In genomic region chr6:82898745-82899144, GRCm38 (mm10) we compare ENCODE assay signal across 33 mouse cellular contexts. TPM values are rescaled to one million over a fixed set of nuclear protein-coding genes. Genes with fewer than 3 reads are reported as not detected.
DNase-seq lines count a peak whose midpoint lies in the region; ATAC-seq and TF ChIP-seq lines count a peak whose summit lies in the region.
"Had no signal": no experiment of that assay in that cellular context is flagged by ENCODE, and none has a peak within 500 bp of the region (broad histone marks: within the 10 kb centered on the region; RNA-seq: fewer than 3 reads in every experiment).

No protein-coding gene starts in this region.

- no peaks in the 10 kb centered on the region for H3K9me3 ChIP-seq in heart, embryonic 11.5 days (replicated peaks; ENCODE audit: control insufficient read depth, low read length)
- no peaks in the 10 kb centered on the region for H3K9me3 ChIP-seq in kidney, embryonic 15.5 days (replicated peaks)
- H3K9me3 ChIP-seq in lung, embryonic 16.5 days (ENCODE audit: control insufficient read depth, low read length) = no peaks in the 10 kb centered on the region
- H3K9me3 ChIP-seq: embryonic facial prominence, embryonic 13.5 days; forebrain, embryonic 12.5 days; neural tube, embryonic 12.5 days had no signal

- intact Hi-C loops in heart, adult 2 months (cut with DNase I) = no loop called here

- no peaks in the 10 kb centered on the region for H3K36me3 ChIP-seq in heart, embryonic 11.5 days (ENCODE audit: control insufficient read depth, insufficient read depth, low read length)
- no peaks in the 10 kb centered on the region for H3K36me3 ChIP-seq in heart, adult 2 months (ENCODE audit: control insufficient read depth, insufficient read depth, low read length)
- H3K36me3 ChIP-seq in kidney, embryonic 15.5 days = no peaks in the 10 kb centered on the region
- no peaks in the 10 kb centered on the region for H3K36me3 ChIP-seq in lung, embryonic 16.5 days (ENCODE audit: control insufficient read depth, insufficient read depth, low read length)
- H3K36me3 ChIP-seq: embryonic facial prominence, embryonic 13.5 days; forebrain, embryonic 12.5 days; neural tube, embryonic 12.5 days had no signal

- peaks cover 15% of the 10 kb centered on the region for H3K4me1 ChIP-seq in heart, embryonic 11.5 days (ENCODE audit: control insufficient read depth, insufficient read depth, low read length)
- peaks cover 3% of the 10 kb centered on the region; the same call in 1 of the 2 replicates for H3K4me1 ChIP-seq in heart, adult 2 months (ENCODE audit: control insufficient read depth, insufficient read depth, low read length)
- H3K4me1 ChIP-seq in kidney, embryonic 15.5 days = peaks cover 18% of the 10 kb centered on the region
- H3K4me1 ChIP-seq in lung, embryonic 16.5 days (replicated peaks; ENCODE audit: control insufficient read depth, insufficient read depth, low read length) = peaks cover 4% of the 10 kb centered on the region; the same call in 1 of the 2 replicates
- H3K4me1 ChIP-seq: embryonic facial prominence, embryonic 13.5 days; forebrain, embryonic 12.5 days; neural tube, embryonic 12.5 days had no signal

- DNase-seq in heart, adult 2 months = no peak
- DNase-seq in kidney, adult 9 months = no peak
- DNase-seq in lung, postnatal 4 days = no peak
- DNase-seq in adrenal gland, adult (ENCODE audit: inconsistent age in 2 of 2, low spot score in 1 of 2) = no peak
- no peak for DNase-seq in layer of hippocampus, postnatal 14 days (ENCODE audit: low spot score in 2 of 2)
- DNase-seq: adrenal gland, adult 2 months; cerebellum, adult 18-20 months; cerebellum, postnatal 14 days; gastrocnemius, postnatal 25 days; heart, postnatal 14 days; kidney, postnatal 36 days; lung, adult 18-20 months; lung, postnatal 36 days; midbrain, embryonic 14.5 days; right cerebral cortex, postnatal 25 days; spleen, adult 18-20 months; thymus, adult 18-20 months; thymus, postnatal 36 days had no signal

- no peaks in the 10 kb centered on the region for H3K27me3 ChIP-seq in heart, embryonic 11.5 days (ENCODE audit: control insufficient read depth, insufficient read depth, low read length)
- no peaks in the 10 kb centered on the region for H3K27me3 ChIP-seq in heart, adult 2 months (ENCODE audit: control insufficient read depth, insufficient read depth, low read length)
- H3K27me3 ChIP-seq in kidney, embryonic 15.5 days = no peaks in the 10 kb centered on the region
- H3K27me3 ChIP-seq in lung, embryonic 16.5 days (ENCODE audit: control insufficient read depth, insufficient read depth, low read depth, low read length) = no peaks in the 10 kb centered on the region
- H3K27me3 ChIP-seq: embryonic facial prominence, embryonic 13.5 days; neural tube, embryonic 12.5 days had no signal

- no peak overlapping the region for H3K9ac ChIP-seq in heart, embryonic 11.5 days (ENCODE audit: low read depth, low read length)
- no peak overlapping the region for H3K9ac ChIP-seq in heart, adult 2 months (ENCODE audit: low read depth, low read length)
- no peak overlapping the region for H3K9ac ChIP-seq in kidney, embryonic 15.5 days
- H3K9ac ChIP-seq in lung, embryonic 16.5 days (ENCODE audit: low read length) = no peak overlapping the region
- H3K9ac ChIP-seq: embryonic facial prominence, embryonic 13.5 days; forebrain, embryonic 12.5 days; hindbrain, embryonic 14.5 days; neural tube, embryonic 12.5 days had no signal

- WGBS in heart, embryonic 11.5 days (ENCODE audit: insufficient replicate concordance) = 30% methylated on average over 4 of the region's 4 CpGs
- WGBS in heart, adult 2 months = 40% methylated on average over 4 of the region's 4 CpGs
- WGBS in kidney, embryonic 15.5 days = 16% methylated on average over 4 of the region's 4 CpGs
- 6% methylated on average over 4 of the region's 4 CpGs for WGBS in lung, embryonic 16.5 days

- ATAC-seq in heart, embryonic 11.5 days (replicated peaks; ENCODE audit: insufficient number of reproducible peaks, low FRiP score, low TSS enrichment) = 0 out of 2 replicates have a peak, but pooled peaks have one; percentile 51
- peak; percentile 72 for ATAC-seq in kidney, embryonic 15.5 days (replicated peaks; ENCODE audit: low FRiP score)
- peak; percentile 52; the same call in 1 of the 2 replicates for ATAC-seq in lung, embryonic 16.5 days (ENCODE audit: low read depth)
- ATAC-seq: CD4-positive, CD25-positive, alpha-beta regulatory T cell, adult 4 months; inflammation-experienced regulatory T-cells, adult 6 months had no signal

- no peak for TF ChIP-seq EP300 in heart, adult 2 months (IDR thresholded peaks at IDR 0.05; ENCODE audit: insufficient read depth, low read depth, low read length)

- no peak for TF ChIP-seq POLR2A in heart, adult 2 months (IDR thresholded peaks at IDR 0.05; ENCODE audit: insufficient read depth, low read depth, low read length)

- H3K27ac ChIP-seq in heart, embryonic 11.5 days (ENCODE audit: low read depth, low read length) = no peak overlapping the region
- H3K27ac ChIP-seq in heart, adult 2 months = no peak overlapping the region
- no peak overlapping the region for H3K27ac ChIP-seq in kidney, embryonic 15.5 days
- no peak overlapping the region for H3K27ac ChIP-seq in lung, embryonic 16.5 days (ENCODE audit: low read length)
- H3K27ac ChIP-seq: embryonic facial prominence, embryonic 13.5 days; forebrain, embryonic 12.5 days; hindbrain, embryonic 14.5 days; neural tube, embryonic 12.5 days had no signal

- no peak overlapping the region for H3K4me2 ChIP-seq in heart, embryonic 11.5 days
- H3K4me2 ChIP-seq in kidney, embryonic 15.5 days = no peak overlapping the region
- H3K4me2 ChIP-seq in lung, embryonic 16.5 days (ENCODE audit: low read depth, low read length) = no peak overlapping the region
- H3K4me2 ChIP-seq: embryonic facial prominence, embryonic 13.5 days; forebrain, embryonic 12.5 days; hindbrain, embryonic 14.5 days; neural tube, embryonic 12.5 days had no signal

- no peak overlapping the region for H3K4me3 ChIP-seq in heart, embryonic 11.5 days (ENCODE audit: low read depth, low read length)
- no peak overlapping the region for H3K4me3 ChIP-seq in heart, adult 2 months
- no peak overlapping the region for H3K4me3 ChIP-seq in kidney, embryonic 15.5 days (replicated peaks)
- H3K4me3 ChIP-seq in lung, embryonic 16.5 days (ENCODE audit: low read length) = no peak overlapping the region
- H3K4me3 ChIP-seq: embryonic facial prominence, embryonic 13.5 days; erythroblast, embryonic 14.5 days; forebrain, embryonic 12.5 days; neural tube, embryonic 12.5 days had no signal

- no peak for TF ChIP-seq CTCF in heart, adult 2 months (IDR thresholded peaks at IDR 0.05)

- H3K79me2 ChIP-seq in heart, adult 2 months (replicated peaks; ENCODE audit: control insufficient read depth, insufficient read depth, low read length) = no peaks in the 10 kb centered on the region

RNA-seq across cellular contexts. Expression of gene Sema4f, which starts 40.8 kb away (rescaled TPM):
- 0.04 and 0.15 TPM in 2 replicates for polyA plus RNA-seq in heart, embryonic 11.5 days (2014; fragmentation: Nextera tagmentation; extraction: Ambion mirVana)
- under 1 TPM; 0.13 to 0.18 TPM for total RNA-seq in heart, adult 2 months (2021)
- polyA plus RNA-seq in heart, adult 2 months (2012; rRNA removed) = 0.37 and 0.53 TPM in 2 replicates
- polyA plus RNA-seq in kidney, embryonic 15.5 days (2015; fragmentation: Nextera tagmentation; extraction: Ambion mirVana) = 1.3 and 2.1 TPM in 2 replicates
- 14.2 and 14.5 TPM in 2 replicates for polyA plus RNA-seq in lung, embryonic 16.5 days (2015; fragmentation: Nextera tagmentation; extraction: Ambion mirVana)
- total RNA-seq in layer of hippocampus, postnatal 14 days (2021) = 10 to 100 TPM; 43.4 to 44.2 TPM
- total RNA-seq: liver, adult 2 months; megakaryocyte-erythroid progenitor cell, adult 5-6 weeks had no signal
- polyA plus RNA-seq: erythroblast, embryonic 14.5 days; liver, adult 2 months had no signal

RNA-seq across cellular contexts. Expression of gene M1ap, which starts 48.0 kb away (rescaled TPM):
- polyA plus RNA-seq in heart, embryonic 11.5 days (2014; fragmentation: Nextera tagmentation; extraction: Ambion mirVana) = 0.70 and 1.1 TPM in 2 replicates
- under 1 TPM in 1 of 2 experiments, not detected in 1; 0.34 TPM for total RNA-seq in heart, adult 2 months (2021)
- 0.31 TPM in 1 of 2 replicates, not detected in the other for polyA plus RNA-seq in heart, adult 2 months (2012; rRNA removed)
- polyA plus RNA-seq in kidney, embryonic 15.5 days (2015; fragmentation: Nextera tagmentation; extraction: Ambion mirVana) = 0.24 and 0.43 TPM in 2 replicates
- 2.2 and 2.4 TPM in 2 replicates for polyA plus RNA-seq in lung, embryonic 16.5 days (2015; fragmentation: Nextera tagmentation; extraction: Ambion mirVana)
- under 1 TPM in 1 of 2 experiments, not detected in 1; 0.44 TPM for total RNA-seq in layer of hippocampus, postnatal 14 days (2021)
- total RNA-seq: adrenal gland, adult 2 months; gastrocnemius, postnatal 25 days; heart, adult 8-10 months; left cerebral cortex, adult 18-20 months; left cerebral cortex, postnatal 25 days; liver, adult 2 months had no signal
- polyA plus RNA-seq: adrenal gland, adult 2 months; forebrain, embryonic 12.5 days; neural tube, embryonic 12.5 days had no signal
